Mouse (Mus musculus) cerebellum, adult 2 months (tissue): ENCODE results near the gene Gm21887.
"Not testable (repeated sequence)": the region's sequence is repeated elsewhere in the genome, so short reads cannot be mapped to it uniquely, and the experiment has no call there.

Source experiments
- CTCF ChIP-seq: fragments of 200-500 bp; IDR thresholded peaks from 2 replicates; pipeline ENCODE4 v1.5.1; 2011; ENCODE audit warnings: low read depth, mild to moderate bottlenecking, control low read depth, low read length, moderate library complexity, borderline replicate concordance; ENCODE audit not compliant: insufficient read depth
- POLR2A ChIP-seq: fragments of 200-500 bp; IDR thresholded peaks from 2 replicates; pipeline ENCODE4 v1.6.1; 2011; ENCODE audit warnings: low read length, control low read depth, borderline replicate concordance; ENCODE audit not compliant: insufficient read depth

DNA sequence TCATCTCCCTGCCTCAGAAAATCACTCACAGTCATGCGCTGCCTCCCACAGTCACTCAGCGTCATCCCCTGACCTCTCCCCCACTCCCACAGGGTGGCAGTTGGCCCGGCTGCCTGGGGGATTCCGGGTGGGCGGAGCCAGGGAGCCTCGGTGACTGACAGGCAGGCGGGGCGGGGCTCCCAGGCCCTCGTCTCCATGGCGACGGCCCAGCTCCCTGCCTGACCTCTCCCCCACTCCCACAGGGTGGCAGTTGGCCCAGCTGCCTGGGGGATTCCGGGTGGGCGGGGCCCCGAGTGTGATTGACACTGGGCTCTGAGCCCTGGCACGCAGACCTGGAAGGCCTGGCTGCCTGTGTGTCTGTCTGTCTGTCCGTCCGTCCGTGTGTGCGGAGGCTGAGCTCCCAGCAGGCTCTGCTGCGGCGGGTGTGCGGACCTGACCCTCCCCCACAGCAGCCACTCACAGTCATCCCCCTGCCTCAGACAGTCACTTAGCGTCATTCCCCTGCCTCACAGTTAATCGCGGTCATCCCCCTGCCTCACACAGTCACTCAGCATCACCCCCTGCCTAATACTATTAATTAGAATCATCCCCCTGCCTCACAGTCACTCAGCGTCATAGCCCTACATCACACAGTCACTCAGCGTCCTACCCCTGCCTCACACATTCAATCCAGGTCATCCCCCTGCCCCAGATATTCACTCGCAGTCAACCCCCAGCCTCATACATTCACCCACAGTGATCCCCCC lies 18.2 kb upstream of the Gm21887 start:
- TF ChIP-seq POLR2A, CTCF: not testable (repeated sequence)
